Mouse (Mus musculus): ENCODE measurements around the gene Fpr1. TPM values are rescaled to one million over a fixed set of nuclear protein-coding genes. Genes with fewer than 3 reads are reported as not detected.
"Not testable (repeated sequence)": the region's sequence is repeated elsewhere in the genome, so short reads cannot be mapped to it uniquely, and the experiment has no call there.

Fpr1 gene
- total RNA-seq, 2 experiments from 2014 or later = not detected

DNA sequence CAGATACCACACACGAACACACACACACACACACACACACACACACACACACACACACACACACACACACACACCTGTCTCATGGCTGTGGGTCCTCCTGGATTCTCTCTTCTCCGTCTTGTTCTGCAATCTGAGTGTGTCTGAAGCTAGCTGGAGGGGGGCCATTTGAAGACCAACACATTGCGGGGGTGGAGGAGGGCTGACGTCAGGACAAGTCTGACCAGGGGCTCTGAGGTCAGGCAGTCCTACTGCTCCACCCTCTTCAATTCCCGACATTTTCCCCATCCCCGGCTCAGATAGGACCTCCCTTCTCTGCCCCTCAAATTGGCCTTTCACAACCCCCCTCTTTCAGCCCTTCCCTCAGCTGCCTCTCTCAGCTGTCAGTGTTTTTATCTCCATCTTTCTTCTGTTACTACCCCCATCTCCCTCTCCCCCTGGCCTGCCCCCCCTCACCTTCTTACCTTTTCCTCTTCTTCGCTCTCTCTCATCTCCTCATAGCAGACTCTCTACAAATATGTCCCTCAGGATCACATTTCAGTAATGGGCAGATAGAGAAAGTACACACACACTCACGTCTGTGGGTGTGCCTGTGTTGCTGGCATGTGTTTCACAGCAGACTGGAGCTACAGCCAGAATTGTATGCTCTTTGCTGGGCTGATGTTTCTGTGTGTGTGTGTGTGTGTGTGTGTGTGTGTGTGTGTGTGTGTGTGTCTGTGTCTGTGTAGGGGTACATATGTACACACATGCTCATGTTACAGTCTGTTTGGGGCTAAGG lies 28.5 kb downstream of the Fpr1 start, which contains the start of gene Has1:
Gene Has1 (minus strand): TSS at position 142 of the 775 bp plus-strand sequence.
- DNase-seq (ENCODE audit: low spot score in 2 of 2) = no peak
- intact Hi-C loops (cut with DNase I) = no loop called here

DNA sequence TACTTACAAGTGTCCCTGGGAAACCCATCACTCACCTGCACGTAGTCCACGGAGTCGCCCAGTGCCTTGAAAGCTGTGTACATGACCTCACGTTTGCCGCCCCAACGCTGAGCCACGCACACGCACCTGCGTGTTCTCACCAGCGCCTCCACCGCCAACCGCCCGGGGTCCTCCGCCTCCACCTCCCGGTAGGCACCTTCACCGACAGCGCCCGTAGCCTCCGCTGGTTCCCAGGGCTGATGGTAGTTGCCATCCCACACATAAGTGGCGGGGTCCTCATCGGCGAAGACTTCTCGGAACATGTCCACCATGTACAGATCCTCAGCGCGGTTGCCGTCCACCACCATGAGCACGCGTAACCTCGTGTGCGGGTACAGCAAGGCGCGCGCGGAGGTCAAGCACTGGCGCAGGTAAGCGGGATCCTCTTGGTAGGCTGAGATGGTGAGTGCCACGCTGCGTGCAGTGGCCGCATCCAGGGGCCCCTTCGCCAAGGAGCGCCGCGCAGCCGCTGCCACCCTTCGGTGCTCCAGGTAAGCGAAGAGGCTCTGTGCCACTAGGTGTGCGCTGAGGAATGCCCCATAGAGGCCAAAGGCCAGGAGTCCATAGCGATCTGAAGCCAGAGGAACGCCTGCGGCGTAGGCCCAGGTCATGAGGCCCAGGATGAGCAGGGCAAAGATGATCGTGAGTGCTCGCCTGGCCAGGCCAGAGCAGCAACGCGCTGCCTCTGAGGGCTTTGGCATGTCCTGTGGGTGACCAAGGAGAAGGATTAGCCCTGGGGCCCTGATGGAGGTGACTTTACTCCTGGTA lies 33.6 kb downstream of the Fpr1 start:
- intact Hi-C loops (cut with DNase I) = no loop called here
- DNase-seq (ENCODE audit: low spot score in 2 of 2) = peak in 1 of 2 experiments; percentile 31

- DNase-seq (ENCODE audit: low spot score in 2 of 2) = no peak
- intact Hi-C loops (cut with DNase I) = no loop called here
Observed at GRCm38 (mm10) chr17:17848988-17849387, 34.8 kb downstream of the Fpr1 start.

DNA sequence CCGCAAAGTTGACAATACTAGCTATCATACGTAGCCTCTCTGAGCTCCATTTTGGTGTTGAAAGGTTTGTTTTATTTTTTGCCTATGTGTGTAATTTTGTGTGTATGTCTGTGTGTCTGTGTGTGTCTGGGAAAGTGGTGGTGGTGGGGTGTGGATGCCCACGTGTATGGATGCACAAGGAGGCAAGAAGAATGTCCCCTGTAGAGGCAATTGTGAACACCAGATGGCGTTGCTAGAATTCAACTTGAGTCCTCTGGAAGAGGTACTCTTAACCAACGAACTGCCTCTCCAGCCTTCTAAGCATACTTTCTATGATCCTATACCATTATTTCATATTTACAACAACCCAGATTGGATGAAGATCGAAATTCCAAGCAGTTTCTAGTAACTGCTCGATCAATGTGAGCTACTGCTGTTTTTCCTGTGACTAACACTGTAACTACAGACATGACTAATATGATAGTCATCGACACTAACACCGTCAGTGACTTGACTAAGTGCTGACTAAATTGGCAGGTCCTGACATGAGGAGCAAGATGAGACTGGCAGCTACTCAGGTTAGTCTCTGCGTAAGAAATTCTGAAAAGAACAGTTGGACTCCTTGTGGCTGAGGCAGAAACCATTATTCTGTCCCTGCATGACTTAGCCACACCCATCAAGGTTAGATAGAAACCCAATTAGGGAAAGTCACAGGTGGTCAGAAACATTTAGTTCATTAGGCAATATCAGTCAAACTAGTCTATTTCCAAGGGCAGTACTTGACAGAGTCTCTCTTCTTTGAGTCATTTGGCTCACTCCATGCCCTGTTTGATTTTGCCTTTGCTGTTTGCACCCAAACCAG lies 38.3 kb downstream of the Fpr1 start:
- DNase-seq (ENCODE audit: low spot score in 2 of 2) = no peak
- intact Hi-C loops (cut with DNase I) = no loop called here

- intact Hi-C loops (cut with DNase I); DNase-seq (ENCODE audit: low spot score in 2 of 2): not testable (repeated sequence)
Observed at GRCm38 (mm10) chr17:17844606-17845005, 39.1 kb downstream of the Fpr1 start.

- no peak for DNase-seq (ENCODE audit: low spot score in 2 of 2)
- intact Hi-C loops (cut with DNase I) = no loop called here
Observed at GRCm38 (mm10) chr17:17843534-17844261, 40.0 kb downstream of the Fpr1 start.

DNA sequence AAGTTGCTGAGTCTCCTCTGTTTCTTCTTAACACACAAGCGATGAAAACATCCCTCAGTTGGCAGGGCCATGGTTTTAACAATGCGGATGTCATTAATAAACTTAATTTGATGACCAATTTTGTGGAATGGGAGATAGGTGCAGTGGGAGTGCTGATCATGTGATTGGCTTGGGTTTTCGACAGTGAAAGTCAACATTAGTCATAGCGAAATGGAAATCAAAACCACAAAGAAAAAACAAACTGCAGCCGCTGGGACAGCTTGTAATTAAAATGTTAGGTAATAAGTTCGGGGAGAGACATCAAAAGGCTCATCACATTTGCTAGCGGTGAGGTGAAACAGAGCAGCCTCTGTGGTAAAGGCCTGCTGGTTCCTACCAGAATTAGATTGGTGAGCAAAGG lies 42.9 kb downstream of the Fpr1 start:
- DNase-seq (ENCODE audit: low spot score in 2 of 2) = no peak
- intact Hi-C loops (cut with DNase I) = no loop called here

DNA sequence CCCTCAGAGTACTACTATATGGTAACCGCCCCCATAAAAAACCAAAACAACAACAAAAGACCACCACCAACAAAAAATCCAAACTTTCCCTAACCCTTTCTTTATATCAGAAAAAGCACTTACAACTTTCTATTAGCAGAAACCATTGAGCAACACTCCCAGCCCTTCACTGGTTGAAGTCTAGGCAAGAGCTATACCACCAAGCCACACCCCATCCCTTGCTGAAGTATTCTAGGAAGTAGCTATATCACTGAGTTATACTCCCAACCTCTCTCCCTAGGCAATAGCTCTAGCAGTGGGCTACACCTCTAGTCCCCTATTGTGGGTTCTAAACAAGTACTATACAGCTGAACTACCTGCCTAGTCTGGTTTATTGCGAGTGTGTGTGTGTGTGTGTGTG lies 44.5 kb downstream of the Fpr1 start:
- no peak for DNase-seq (ENCODE audit: low spot score in 2 of 2)
- intact Hi-C loops (cut with DNase I) = loop anchor here (5.0 kb wide), 1 partner anchor 58 kb away; no protein-coding TSS in a partner anchor

DNA sequence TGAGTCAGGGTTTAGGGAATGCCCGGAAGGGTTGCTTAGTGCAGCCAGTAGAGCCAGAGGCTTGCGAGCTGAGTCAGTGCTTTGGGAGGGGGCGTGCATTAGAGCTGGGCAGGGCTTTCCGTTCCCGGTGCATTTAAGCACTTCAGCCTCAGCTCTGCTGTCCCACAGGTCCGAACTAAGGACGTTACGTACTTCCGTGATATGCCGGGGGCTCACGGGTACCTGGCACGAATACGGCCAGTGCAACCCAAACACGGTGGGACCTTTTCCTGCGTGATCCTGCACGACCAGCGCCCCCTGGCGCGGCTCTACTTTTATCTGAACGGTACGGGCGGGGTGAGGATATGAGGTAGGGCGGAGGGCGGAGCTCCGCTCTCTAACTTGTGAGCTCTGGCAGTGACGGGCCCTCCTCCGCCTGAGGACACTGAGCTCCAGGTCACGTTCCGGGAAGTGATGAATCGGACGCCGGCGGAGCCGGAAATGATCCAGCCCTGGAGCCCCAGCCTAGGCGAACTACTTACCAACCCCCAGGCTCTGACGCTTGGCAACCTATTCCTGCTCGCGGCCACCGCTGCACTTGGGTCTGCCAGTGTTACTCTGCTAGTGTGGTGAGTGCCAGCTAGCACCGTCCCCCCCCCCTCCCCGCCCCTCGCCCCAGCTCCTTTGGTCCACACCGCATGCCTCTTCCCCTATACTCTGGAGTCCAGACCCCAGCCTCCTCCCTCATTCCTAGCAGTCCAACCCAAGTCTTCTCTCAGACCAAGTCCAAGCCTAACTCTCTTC lies 45.6 kb downstream of the Fpr1 start:
- DNase-seq (ENCODE audit: low spot score in 2 of 2) = peak; percentile 93 to 96
- intact Hi-C loops (cut with DNase I) = loop anchor here (1.0 to 5.0 kb wide), 2 partner anchors 12 to 59 kb away; no protein-coding TSS in a partner anchor

DNA sequence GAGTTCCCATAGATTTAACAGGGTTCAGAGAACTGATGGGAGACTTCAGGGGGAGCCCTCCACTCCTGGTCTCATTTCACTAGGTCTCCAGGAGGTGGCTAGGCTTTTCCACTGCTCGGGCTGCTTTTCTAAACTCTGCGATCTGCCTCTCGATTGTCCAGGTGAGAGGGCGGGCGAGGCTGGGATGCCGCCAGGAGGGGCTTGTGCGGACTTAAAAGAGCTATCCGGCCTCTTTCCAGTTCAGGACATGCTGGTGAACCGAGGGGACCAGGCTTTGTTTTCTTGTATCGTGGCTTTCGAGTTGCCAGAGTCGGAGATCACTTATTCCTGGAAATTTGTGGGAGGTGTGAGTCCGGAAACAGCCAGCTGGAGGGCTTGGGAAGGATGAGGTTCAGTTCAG lies 46.3 kb downstream of the Fpr1 start:
- peak in 1 of 2 experiments; percentile 33 for DNase-seq (ENCODE audit: low spot score in 2 of 2)
- intact Hi-C loops (cut with DNase I) = loop anchor here (5.0 kb wide), 1 partner anchor 60 kb away; no protein-coding TSS in a partner anchor

DNA sequence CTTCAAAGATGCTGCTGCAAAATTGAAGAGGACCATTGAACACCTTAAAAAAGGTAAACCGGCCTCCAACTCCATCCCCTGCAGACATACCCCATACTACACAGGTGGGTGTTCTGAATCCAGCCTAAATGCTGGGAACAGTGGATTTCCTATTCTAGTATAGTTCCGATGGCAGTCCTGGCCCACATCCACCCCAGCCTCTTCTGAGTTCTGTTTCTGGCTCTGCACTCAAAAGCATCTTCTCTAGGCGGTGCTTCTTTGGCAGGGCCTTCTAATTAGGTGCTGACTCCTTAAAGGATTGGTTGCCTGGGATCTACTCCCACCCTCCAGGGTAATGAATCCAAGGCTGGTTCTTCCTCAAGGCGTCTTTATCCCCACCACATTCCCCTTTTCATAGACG lies 47.6 kb downstream of the Fpr1 start:
- intact Hi-C loops (cut with DNase I) = loop anchor here (5.0 kb wide), 1 partner anchor 61 kb away; no protein-coding TSS in a partner anchor
- peak in 1 of 2 experiments; percentile 32 for DNase-seq (ENCODE audit: low spot score in 2 of 2)

DNA sequence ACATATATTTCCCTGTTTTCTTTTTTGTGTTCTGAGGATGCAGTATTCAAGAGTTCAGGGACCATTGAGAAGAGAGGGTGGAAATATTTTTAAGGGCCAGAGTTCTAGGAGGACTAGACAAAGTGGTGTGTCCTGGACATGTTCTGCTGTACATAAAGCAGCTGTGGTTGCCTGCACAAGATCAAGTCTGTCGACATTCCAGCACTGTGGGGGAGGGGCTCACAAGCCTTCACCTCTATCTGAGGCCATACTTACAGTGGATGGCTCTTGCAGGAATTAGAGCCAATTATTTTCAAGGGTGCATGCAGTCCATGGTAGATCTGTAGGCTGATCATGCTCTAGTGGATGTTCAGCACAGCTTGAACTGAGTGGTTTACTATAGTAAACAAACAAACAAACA lies 48.8 kb downstream of the Fpr1 start:
- intact Hi-C loops (cut with DNase I) = loop anchor here (5.0 kb wide), 1 partner anchor 62 kb away; no protein-coding TSS in a partner anchor

GRCm38 (mm10) chr17:17830731-17831130 lies 53.0 kb downstream of the Fpr1 start:
- DNase-seq (ENCODE audit: low spot score in 2 of 2) = no peak
- intact Hi-C loops (cut with DNase I) = no loop called here

More for the DNA sequence above, 48.8 kb downstream of the Fpr1 start:
- DNase-seq (ENCODE audit: low spot score in 2 of 2) = no peak

DNA sequence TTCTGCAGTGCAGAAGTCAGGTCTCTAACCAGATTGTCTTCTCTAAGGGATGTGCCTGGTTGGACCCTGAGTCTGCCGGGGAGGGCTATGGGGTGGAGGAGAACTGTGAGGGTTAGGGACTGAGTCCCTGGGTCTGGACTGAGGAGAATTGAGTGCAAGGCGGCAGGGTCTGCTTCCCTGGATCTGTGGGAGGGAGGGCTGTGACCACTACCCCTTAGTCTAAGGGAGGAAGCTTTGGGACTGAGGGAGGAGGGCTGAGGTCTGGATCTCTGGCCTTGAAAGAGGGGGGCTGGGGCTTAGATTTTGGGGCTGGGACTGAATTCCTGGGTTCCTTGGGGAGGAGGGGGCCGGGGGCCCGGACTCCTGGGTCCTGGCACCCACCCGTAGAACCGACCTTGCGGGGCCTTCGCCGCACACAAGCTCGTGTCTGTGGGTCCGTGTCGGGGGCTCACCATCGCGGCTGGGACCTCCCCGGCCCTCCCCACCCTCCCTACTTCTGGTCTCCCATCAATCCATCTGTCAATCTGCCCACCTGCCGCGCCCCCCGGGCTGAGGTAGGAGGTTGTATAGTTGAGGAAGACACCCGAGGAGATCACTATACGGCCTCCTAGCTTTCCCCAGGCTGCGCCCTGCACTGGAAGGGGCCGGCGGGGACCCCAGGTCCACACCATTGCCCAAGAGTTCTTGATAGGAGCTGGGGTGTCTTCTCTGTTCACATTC lies 53.8 kb downstream of the Fpr1 start:
- no peak for DNase-seq (ENCODE audit: low spot score in 2 of 2)
- intact Hi-C loops (cut with DNase I) = loop anchor here (5.0 kb wide), 2 partner anchors 63 to 428 kb away; partner anchors contain the start of gene Lix1

- DNase-seq (ENCODE audit: low spot score in 2 of 2) = no peak
- intact Hi-C loops (cut with DNase I) = loop anchor here (5.0 kb wide), 2 partner anchors 62 to 427 kb away; partner anchors contain the start of gene Lix1
Observed at GRCm38 (mm10) chr17:17829052-17829785, 54.5 kb downstream of the Fpr1 start.

GRCm38 (mm10) chr17:17828191-17828981 lies 55.4 kb downstream of the Fpr1 start:
- intact Hi-C loops (cut with DNase I) = loop anchor here (5.0 kb wide), 2 partner anchors 61 to 426 kb away; partner anchors contain the start of gene Lix1
- peak; percentile 41 to 47 for DNase-seq (ENCODE audit: low spot score in 2 of 2)
